Mouse (Mus musculus) forebrain, embryonic 14.5 days (tissue): Measurements from ENCODE around the gene Serpinf2. TPM values are rescaled to one million over a fixed set of nuclear protein-coding genes. Genes with fewer than 3 reads are reported as not detected.

Source experiments
- ATAC-seq: fragments of 200-750 bp; cut with Nextera tagmentation; 2 replicates; pipeline ENCODE4 v1.8.0; 2017; ENCODE audit warnings: mild to moderate bottlenecking, moderate library complexity
- DNase-seq: peaks from one replicate; pipeline ENCODE4 v3.0.0-alpha.2; 2015; ENCODE audit warnings: low spot score
- H3K27ac ChIP-seq: fragments of 300-500 bp; sonication (generic); 2 replicates; pipeline ENCODE4 v1.5.1; 2014; ENCODE audit warnings: low read depth, mild to moderate bottlenecking, control low read depth, low read length, moderate library complexity
- H3K27me3 ChIP-seq: fragments of 300-500 bp; sonication (generic); replicated peaks from 2 replicates; pipeline ENCODE4 v1.6.1; 2014; ENCODE audit warnings: low read length, control low read depth, mixed read lengths; ENCODE audit not compliant: control insufficient read depth, insufficient read depth
- H3K36me3 ChIP-seq: fragments of 300-500 bp; sonication (generic); 2 replicates; pipeline ENCODE4 v1.6.1; 2014; ENCODE audit warnings: low read length, control low read depth; ENCODE audit not compliant: control insufficient read depth, insufficient read depth
- H3K4me1 ChIP-seq: fragments of 300-500 bp; sonication (generic); 2 replicates; pipeline ENCODE4 v1.6.1; 2014; ENCODE audit warnings: antibody characterized with exemption, low read length, control low read depth; ENCODE audit not compliant: control insufficient read depth, insufficient read depth
- H3K4me2 ChIP-seq: fragments of 300-500 bp; sonication (generic); 2 replicates; pipeline ENCODE4 v1.6.1; 2014; ENCODE audit warnings: mild to moderate bottlenecking, control low read depth, low read length
- H3K4me3 ChIP-seq: fragments of 300-500 bp; sonication (generic); 2 replicates; pipeline ENCODE4 v1.5.1; 2014; ENCODE audit warnings: low read depth, low read length, control low read depth
- H3K9ac ChIP-seq: fragments of 300-500 bp; sonication (generic); 2 replicates; pipeline ENCODE4 v1.6.1; 2014; ENCODE audit warnings: mild to moderate bottlenecking, low read length, control low read depth, moderate library complexity
- H3K9me3 ChIP-seq: fragments of 300-500 bp; sonication (generic); replicated peaks from 2 replicates; pipeline ENCODE4 v1.6.1; 2016; ENCODE audit warnings: low read length, control low read depth, mixed read lengths; ENCODE audit not compliant: control insufficient read depth
- WGBS: fragments of 180-500 bp; shearing (Covaris S2); extraction: QIAGEN DNeasy Blood & Tissue Kit; methylation state at CpG from one replicate; pipeline ENCODE4 v1.1.7; 2014; 5-methylcytosine and 5-hydroxymethylcytosine counted together
- polyA plus RNA-seq: library from polyadenylated mRNA; unstranded; fragments of >200 nt; fragmentation: Nextera tagmentation; extraction: Ambion mirVana; gene quantifications from 2 replicates; pipeline ENCODE4 v1.2.1, GENCODE M21; 2014

Serpinf2 gene
- not detected in 2 replicates for polyA plus RNA-seq

DNA sequence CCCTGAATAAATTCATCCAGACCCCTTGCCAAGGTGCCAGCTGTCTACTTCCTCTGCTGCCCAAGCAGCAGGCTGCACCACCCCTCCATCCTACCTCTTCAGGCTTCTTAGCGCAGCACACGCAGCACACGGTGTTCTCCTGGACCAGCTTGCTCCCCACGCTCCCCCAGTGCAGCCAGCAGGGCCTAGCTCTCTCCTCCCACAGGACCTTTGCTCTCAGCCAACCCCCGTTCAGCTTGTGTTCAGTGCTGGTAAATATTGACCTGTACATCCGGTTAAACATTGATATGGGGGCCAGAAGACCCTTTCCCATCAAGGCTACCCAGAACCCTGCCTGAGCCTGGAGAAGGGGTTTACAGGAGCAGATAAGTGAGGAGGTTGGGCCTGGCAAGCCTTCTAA, at the start of gene Serpinf2:
Serpinf2 (minus strand) TSS at position 229 of the 400 bp plus-strand sequence.
- Histone ChIP-seq H3K4me3 (no peak within 1 kb of the TSS), H3K9ac (no peak within 1 kb of the TSS), H3K9me3 (no peaks in the 10 kb centered on the region), H3K27ac (no peak within 1 kb of the TSS), H3K4me2 (no peak within 1 kb of the TSS), H3K36me3 (peaks cover 9% of the 10 kb centered on the region; the same call in 1 of the 2 replicates), H3K4me1 (no peaks in the 10 kb centered on the region), H3K27me3 (no peaks in the 10 kb centered on the region)
- DNase-seq (no peak), ATAC-seq (no peak)
- WGBS: 88% methylated on average over 6 of the region's 6 CpGs

DNA sequence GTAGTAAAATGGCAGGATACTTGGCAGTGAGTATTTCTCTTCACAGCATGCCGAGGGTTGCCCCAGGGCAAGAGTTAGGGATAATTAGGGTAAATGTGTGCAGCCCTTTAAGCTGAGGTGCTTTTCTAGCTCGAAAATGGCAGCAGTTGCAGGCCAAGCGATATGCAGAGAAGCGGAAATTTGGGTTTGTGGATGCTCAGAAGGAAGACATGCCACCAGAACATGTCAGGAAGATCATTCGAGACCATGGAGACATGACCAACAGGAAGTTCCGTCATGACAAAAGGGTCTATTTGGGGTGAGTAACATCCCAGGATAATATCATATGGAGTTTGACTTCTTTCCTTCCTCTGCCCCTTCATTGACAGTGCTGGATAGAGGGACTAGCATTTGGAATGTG, 48.1 kb upstream of the Serpinf2 start:
- Histone ChIP-seq H3K4me1 (peaks cover 8% of the 10 kb centered on the region), H3K27me3 (no peaks in the 10 kb centered on the region), H3K9ac (peak overlapping the region; percentile 92), H3K36me3 (peaks cover 33% of the 10 kb centered on the region), H3K27ac (no peak overlapping the region), H3K4me2 (peak overlapping the region; percentile 96), H3K9me3 (no peaks in the 10 kb centered on the region), H3K4me3 (peak overlapping the region; percentile 98)
- WGBS: 49% methylated on average over 6 of the region's 6 CpGs
- DNase-seq (no peak), ATAC-seq (no peak)

DNA sequence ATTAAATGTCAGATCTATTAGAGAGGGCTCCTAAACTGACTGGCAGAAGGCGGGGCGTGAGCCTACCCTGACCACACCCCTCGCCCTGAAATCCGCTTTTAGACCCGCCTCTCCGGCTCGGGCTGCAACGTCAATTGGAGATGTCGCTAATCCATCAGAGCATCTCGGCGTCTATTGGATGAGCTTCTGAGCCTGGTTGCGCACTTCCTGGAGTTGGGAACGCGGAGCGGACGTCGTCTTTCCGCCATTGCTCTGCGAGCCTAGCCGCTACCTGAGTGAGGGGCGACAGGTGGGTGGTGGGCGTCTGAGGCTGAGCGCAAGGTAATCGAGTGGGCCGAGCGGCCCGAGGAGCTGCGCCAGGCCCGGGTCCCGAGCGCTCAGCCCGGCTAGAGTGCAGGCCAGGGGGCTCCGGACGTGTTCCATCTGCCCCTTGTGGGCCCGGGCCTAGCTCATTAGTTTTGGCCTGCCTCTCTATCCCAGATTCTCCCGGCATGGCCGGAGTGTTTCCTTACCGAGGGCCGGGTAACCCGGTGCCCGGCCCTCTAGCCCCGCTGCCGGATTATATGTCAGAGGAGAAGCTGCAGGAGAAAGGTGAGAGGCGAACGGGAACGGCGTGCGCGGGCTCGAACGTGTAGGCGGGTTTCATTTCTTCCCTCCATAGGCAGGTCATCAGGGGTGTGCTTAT, 47.4 kb upstream of the Serpinf2 start, which contains the start of gene Prpf8:
Prpf8 (plus strand) TSS at position 216 of the 685 bp plus-strand sequence.
- H3K27ac ChIP-seq: peak within 1 kb of the TSS; percentile 61; the same call in 1 of the 2 replicates
- WGBS: under 1% methylated on average over 51 of the region's 52 CpGs
- H3K9ac ChIP-seq: peak within 1 kb of the TSS; percentile 92
- DNase-seq (peak; percentile 99), ATAC-seq (peak; percentile 100)
- peak within 1 kb of the TSS; percentile 96 for H3K4me2 ChIP-seq
- H3K36me3 ChIP-seq: peaks cover 26% of the 10 kb centered on the region
- no peaks in the 10 kb centered on the region for H3K9me3 ChIP-seq
- peaks cover 8% of the 10 kb centered on the region for H3K4me1 ChIP-seq
- no peaks in the 10 kb centered on the region for H3K27me3 ChIP-seq
- peak within 1 kb of the TSS; percentile 98 for H3K4me3 ChIP-seq

DNA sequence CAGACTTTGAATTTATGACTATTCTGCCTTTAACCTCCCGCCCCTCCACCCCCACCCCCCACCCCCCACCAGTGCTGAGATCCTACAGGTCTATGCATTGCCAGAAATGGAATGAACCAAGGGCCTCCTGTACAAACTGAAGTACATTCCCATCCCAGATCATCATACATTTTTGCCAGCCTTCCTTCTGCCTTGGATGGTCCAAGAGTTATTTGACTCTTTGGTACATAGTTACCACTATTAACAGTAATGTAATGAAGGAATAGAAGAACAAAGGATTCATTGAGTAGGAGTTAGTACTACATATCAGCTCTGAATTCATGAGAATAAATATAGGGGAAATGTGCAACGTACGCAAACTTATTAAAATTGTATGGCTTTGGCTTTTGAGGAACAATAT, 46.8 kb upstream of the Serpinf2 start:
- ATAC-seq: peak; percentile 42
- Histone ChIP-seq H3K9ac (no peak overlapping the region), H3K9me3 (no peaks in the 10 kb centered on the region), H3K4me3 (peak overlapping the region; percentile 98; the same call in 1 of the 2 replicates), H3K27me3 (no peaks in the 10 kb centered on the region), H3K4me2 (peak overlapping the region; percentile 36; the same call in 1 of the 2 replicates), H3K4me1 (peaks cover 8% of the 10 kb centered on the region), H3K36me3 (peaks cover 20% of the 10 kb centered on the region), H3K27ac (no peak overlapping the region)
- no peak for DNase-seq
- WGBS: 24% methylated on average over 3 of the region's 3 CpGs

DNA sequence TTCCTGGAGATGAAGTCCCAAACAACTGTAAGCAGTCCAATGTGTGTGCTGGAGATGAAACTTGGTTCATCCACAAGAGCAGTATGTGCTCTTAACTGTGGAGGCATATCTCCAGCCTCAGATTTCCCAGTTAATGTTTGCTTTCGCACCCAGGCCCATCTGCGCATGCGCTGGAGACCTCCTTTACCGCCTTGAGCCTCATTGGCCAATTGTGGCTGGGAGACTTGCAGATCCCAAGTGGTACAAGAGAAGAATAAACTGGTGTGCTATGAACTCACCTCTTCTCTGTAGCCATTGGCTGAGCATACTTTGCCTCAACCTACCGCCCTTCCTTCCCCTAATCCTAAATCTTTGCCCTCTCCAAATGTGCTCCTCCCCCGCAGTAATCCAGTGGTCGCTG, 34.0 kb upstream of the Serpinf2 start:
- no peak for DNase-seq
- no peaks in the 10 kb centered on the region for H3K27me3 ChIP-seq
- no peak overlapping the region for H3K27ac ChIP-seq
- H3K4me1 ChIP-seq: no peaks in the 10 kb centered on the region
- no peak overlapping the region for H3K4me2 ChIP-seq
- ATAC-seq: no peak
- WGBS: 64% methylated on average over 7 of the region's 7 CpGs
- no peaks in the 10 kb centered on the region for H3K9me3 ChIP-seq
- H3K9ac ChIP-seq: no peak overlapping the region
- H3K4me3 ChIP-seq: no peak overlapping the region
- no peaks in the 10 kb centered on the region for H3K36me3 ChIP-seq

DNA sequence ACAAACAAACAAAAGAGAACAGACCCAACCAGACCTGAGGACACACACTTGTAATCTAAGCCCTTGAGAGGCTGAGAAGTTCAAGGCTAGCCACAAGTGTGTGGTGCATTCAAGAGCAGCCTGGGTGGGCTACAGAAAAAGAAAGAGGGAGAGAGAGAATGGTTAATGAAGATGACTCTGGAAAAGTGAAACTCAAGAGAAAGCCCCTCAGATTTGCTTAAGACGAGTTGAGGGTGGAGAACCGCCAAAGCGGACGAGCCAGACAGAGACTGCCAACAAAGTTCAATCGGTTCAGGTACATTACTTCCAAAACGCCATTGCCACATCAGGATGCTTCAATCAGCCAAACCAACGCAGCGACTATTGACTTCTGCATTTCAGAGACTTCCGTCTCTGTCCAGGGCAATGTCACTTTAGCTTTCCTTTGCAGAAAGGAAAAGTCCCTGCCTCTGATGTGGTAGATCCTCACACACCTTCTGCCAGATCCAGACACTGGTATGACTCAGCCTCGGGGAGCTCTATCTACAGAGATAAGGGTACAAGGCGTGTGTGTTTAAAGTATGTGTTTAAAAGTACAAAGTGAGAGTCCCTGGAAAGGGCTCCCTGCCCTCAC, 33.2 kb upstream of the Serpinf2 start:
- WGBS: 87% methylated on average over 11 of the region's 11 CpGs
- Histone ChIP-seq H3K9ac (no peak overlapping the region), H3K27me3 (no peaks in the 10 kb centered on the region), H3K9me3 (no peaks in the 10 kb centered on the region), H3K27ac (no peak overlapping the region), H3K36me3 (no peaks in the 10 kb centered on the region), H3K4me3 (no peak overlapping the region), H3K4me1 (no peaks in the 10 kb centered on the region), H3K4me2 (no peak overlapping the region)
- DNase-seq: no peak
- no peak for ATAC-seq

DNA sequence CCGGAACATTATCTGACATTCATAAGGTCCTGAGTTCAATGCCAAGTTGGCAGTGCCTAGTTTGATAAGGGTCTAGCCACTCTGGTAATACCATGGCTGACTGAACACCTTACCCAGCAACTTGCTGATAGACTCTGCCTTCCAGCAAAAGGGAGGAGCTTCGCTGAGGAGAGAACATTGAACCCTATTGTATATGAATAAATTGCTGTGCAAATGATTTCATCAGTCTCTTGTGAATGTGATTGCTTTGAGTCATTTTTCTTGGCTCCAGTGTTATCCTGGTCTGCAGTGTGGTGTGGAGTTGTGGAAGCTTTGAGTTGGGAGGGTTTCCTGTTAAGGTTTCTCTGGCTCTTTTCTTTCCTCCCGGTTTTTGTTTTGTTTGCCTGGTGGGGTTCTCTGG, 31.3 kb upstream of the Serpinf2 start:
- Histone ChIP-seq H3K9ac (no peak overlapping the region), H3K9me3 (no peaks in the 10 kb centered on the region), H3K4me2 (no peak overlapping the region), H3K27me3 (no peaks in the 10 kb centered on the region), H3K27ac (no peak overlapping the region), H3K4me3 (no peak overlapping the region), H3K36me3 (peaks cover 3% of the 10 kb centered on the region; the same call in 1 of the 2 replicates), H3K4me1 (no peaks in the 10 kb centered on the region)
- DNase-seq: no peak
- 83% methylated on average over 3 of the region's 3 CpGs for WGBS
- no peak for ATAC-seq

DNA sequence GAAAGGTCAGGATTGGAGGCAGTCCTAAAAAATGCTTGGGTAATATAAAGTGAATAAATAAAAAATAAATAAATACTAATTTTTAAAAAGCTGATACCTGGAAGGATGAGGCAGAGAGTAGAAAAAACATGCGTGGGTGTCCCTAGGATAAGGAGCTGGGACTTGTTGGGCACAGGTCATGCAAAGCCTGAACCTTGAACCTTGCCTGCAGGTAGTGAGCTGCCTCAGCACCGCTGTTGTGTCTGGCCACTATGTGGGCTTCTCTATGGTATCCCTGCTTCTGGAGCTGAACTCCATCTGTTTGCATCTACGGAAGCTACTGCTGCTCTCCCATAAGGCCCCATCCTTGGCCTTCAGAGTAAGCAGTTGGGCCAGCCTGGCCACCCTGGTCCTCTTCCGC, 29.9 kb upstream of the Serpinf2 start:
- DNase-seq: no peak
- WGBS: 93% methylated on average over 4 of the region's 4 CpGs
- no peak overlapping the region for H3K4me3 ChIP-seq
- no peak for ATAC-seq
- H3K9ac ChIP-seq: no peak overlapping the region
- H3K27me3 ChIP-seq: no peaks in the 10 kb centered on the region
- H3K4me2 ChIP-seq: no peak overlapping the region
- peaks cover 8% of the 10 kb centered on the region; the same call in 1 of the 2 replicates for H3K36me3 ChIP-seq
- H3K9me3 ChIP-seq: no peaks in the 10 kb centered on the region
- no peaks in the 10 kb centered on the region for H3K4me1 ChIP-seq
- H3K27ac ChIP-seq: no peak overlapping the region

DNA sequence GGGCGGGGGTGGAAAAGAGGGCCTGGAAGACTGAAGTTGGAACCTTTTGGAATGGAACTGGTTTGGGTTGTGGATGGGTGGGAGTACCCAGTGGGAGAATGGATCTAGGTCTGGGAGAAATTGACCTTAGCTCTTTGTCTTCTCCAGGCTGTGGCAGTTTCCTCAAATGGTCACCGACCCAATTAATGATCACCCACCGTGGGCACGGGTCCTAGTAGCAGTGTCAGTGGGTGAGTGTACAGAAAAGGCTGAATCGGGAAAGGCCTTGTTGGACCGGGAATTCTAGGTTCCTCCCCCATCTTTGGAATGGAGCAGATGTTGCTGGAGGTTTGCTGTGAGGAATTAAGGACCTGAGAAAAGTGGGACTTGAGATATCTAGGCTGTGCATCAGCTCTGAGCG, 29.0 kb upstream of the Serpinf2 start:
- Histone ChIP-seq H3K27ac (no peak overlapping the region), H3K4me3 (0 out of 2 replicates have a peak overlapping the region, but pooled peaks have one; percentile 8), H3K4me2 (peak overlapping the region; percentile 46), H3K36me3 (peaks cover 8% of the 10 kb centered on the region; the same call in 1 of the 2 replicates), H3K4me1 (no peaks in the 10 kb centered on the region), H3K27me3 (no peaks in the 10 kb centered on the region), H3K9ac (peak overlapping the region; percentile 46), H3K9me3 (no peaks in the 10 kb centered on the region)
- WGBS: 68% methylated on average over 7 of the region's 7 CpGs
- DNase-seq: no peak
- ATAC-seq: no peak
